Mouse (Mus musculus): ENCODE measurements at regions not wholly inside any gene's neighbourhood (a gene's known extent, or its start where the extent isn't known, plus 50 kb on each side); places are given as distances from the start of the nearest gene placed in this dataset.

- no peak overlapping the region for H3K9ac ChIP-seq (ENCODE audit: insufficient read depth, low read depth, low read length, poor library complexity, severe bottlenecking)
- no peak for DNase-seq (ENCODE audit: low read depth, low spot score)
- H3K9me3 ChIP-seq (ENCODE audit: control insufficient read depth, insufficient read depth, low read depth, low read length) = no peaks in the 10 kb centered on the region
- H3K4me1 ChIP-seq (ENCODE audit: control insufficient read depth in 2 of 2, insufficient read depth in 2 of 2, low read length in 2 of 2, poor library complexity in 1 of 2) = no peaks in the 10 kb centered on the region
- no peaks in the 10 kb centered on the region for H3K36me3 ChIP-seq (ENCODE audit: control insufficient read depth, insufficient read depth, low read length, poor library complexity, severe bottlenecking)
- no peak overlapping the region for H3K27ac ChIP-seq (ENCODE audit: insufficient read depth, low read depth, low read length, poor library complexity, severe bottlenecking)
- no peak overlapping the region for H3K4me3 ChIP-seq (ENCODE audit: insufficient read depth in 1 of 2, low read depth in 1 of 2, low read length in 2 of 2, poor library complexity in 1 of 2, severe bottlenecking in 1 of 2)
- in situ Hi-C loops (cut with MboI; ENCODE audit: low sequenced_read_pairs in 2 of 2, unreplicated experiment in 2 of 2) = no loop called here
- TF ChIP-seq HCFC1 (IDR thresholded peaks at IDR 0.05; ENCODE audit: borderline replicate concordance, insufficient read depth, low read length) (no peak), ZC3H11A (IDR thresholded peaks at IDR 0.05; ENCODE audit: borderline replicate concordance, low read depth, low read length) (no peak), CHD2 (IDR thresholded peaks at IDR 0.05; ENCODE audit: low read depth, low read length) (no peak), ZNF384 (IDR thresholded peaks at IDR 0.05; ENCODE audit: low read depth, low read length) (no peak), MAFK (IDR thresholded peaks at IDR 0.05; ENCODE audit: insufficient read depth, low read depth, low read length) (no peak)
Measured at GRCm38 (mm10) chr11:14195081-14195480, 404.0 kb upstream of the Pom121l12 start.

All from ES-E14 (cell line).